Mouse (Mus musculus): Measurements from ENCODE around the gene Tnfsf12. TPM values are rescaled to one million over a fixed set of nuclear protein-coding genes. Genes with fewer than 3 reads are reported as not detected.

The Tnfsf12 gene
- total RNA-seq, 2 experiments from 2014 or later: 16.9 to 17.1 TPM

- DNase-seq: peak; percentile 95 to 98
Observed at GRCm38 (mm10) chr11:69681314-69682208, 14.1 kb downstream of the Tnfsf12 start, which contains the start of gene Senp3. TSS of gene Senp3 (minus strand) at chr11:69682084.

- DNase-seq: no peak
Observed at GRCm38 (mm10) chr11:69680136-69680855, 15.4 kb downstream of the Tnfsf12 start.

- no peak for DNase-seq
Observed at GRCm38 (mm10) chr11:69679144-69679543, 16.5 kb downstream of the Tnfsf12 start.

GRCm38 (mm10) chr11:69672211-69672706, 23.4 kb downstream of the Tnfsf12 start, which contains the start of gene Eif4a1:
TSS of gene Eif4a1 (minus strand) at chr11:69672423.
- DNase-seq: peak; percentile 100

- no peak for DNase-seq
Observed at GRCm38 (mm10) chr11:69671726-69672124, 23.9 kb downstream of the Tnfsf12 start.

- DNase-seq: peak; percentile 96 to 97
Observed at GRCm38 (mm10) chr11:69670786-69671725, 24.6 kb downstream of the Tnfsf12 start.

- DNase-seq: no peak
Observed at GRCm38 (mm10) chr11:69666665-69667005, 29.0 kb downstream of the Tnfsf12 start.

- peak; percentile 59 to 82 for DNase-seq
Observed at GRCm38 (mm10) chr11:69665961-69666664, 29.5 kb downstream of the Tnfsf12 start, which contains the start of gene Cd68. TSS of gene Cd68 (minus strand) at chr11:69666153.

- no peak for DNase-seq
Observed at GRCm38 (mm10) chr11:69665457-69665960, 30.1 kb downstream of the Tnfsf12 start.

GRCm38 (mm10) chr11:69664841-69665240, 30.8 kb downstream of the Tnfsf12 start:
- no peak for DNase-seq

GRCm38 (mm10) chr11:69663795-69664194, 31.9 kb downstream of the Tnfsf12 start:
- peak; percentile 44 to 60 for DNase-seq

GRCm38 (mm10) chr11:69662967-69663671, 32.5 kb downstream of the Tnfsf12 start:
- no peak for DNase-seq

GRCm38 (mm10) chr11:69662213-69662966, 33.3 kb downstream of the Tnfsf12 start, which contains the start of gene Mpdu1:
TSS of gene Mpdu1 (minus strand) at chr11:69662642.
- peak; percentile 94 to 98 for DNase-seq

GRCm38 (mm10) chr11:69661221-69661881, 34.3 kb downstream of the Tnfsf12 start:
- DNase-seq: peak; percentile 22 to 40

GRCm38 (mm10) chr11:69657462-69657881, 38.2 kb downstream of the Tnfsf12 start:
- no peak for DNase-seq

- DNase-seq: peak; percentile 22 to 66
Observed at GRCm38 (mm10) chr11:69656617-69657461, 38.8 kb downstream of the Tnfsf12 start.

GRCm38 (mm10) chr11:69656065-69656455, 39.6 kb downstream of the Tnfsf12 start:
- no peak for DNase-seq
